Mouse (Mus musculus) left cerebral cortex, adult 8-10 months (tissue): ENCODE measurements around the gene Ywhab. TPM values are rescaled to one million over a fixed set of nuclear protein-coding genes. Genes with fewer than 3 reads are reported as not detected.

Source experiments
- DNase-seq, 2 experiments: peaks; one replicate each; pipeline ENCODE4 v3.0.0; 2022; ENCODE audit warnings: low spot score in 2 of 2
- total RNA-seq, 4 experiments: library from RNA; stranded (reverse); gene quantifications; 2 replicates each; pipeline ENCODE4 v1.2.4; 2022

Gene Ywhab
- total RNA-seq, 4 experiments from 2014 or later, result 427 to 461 (median 444) TPM

DNA sequence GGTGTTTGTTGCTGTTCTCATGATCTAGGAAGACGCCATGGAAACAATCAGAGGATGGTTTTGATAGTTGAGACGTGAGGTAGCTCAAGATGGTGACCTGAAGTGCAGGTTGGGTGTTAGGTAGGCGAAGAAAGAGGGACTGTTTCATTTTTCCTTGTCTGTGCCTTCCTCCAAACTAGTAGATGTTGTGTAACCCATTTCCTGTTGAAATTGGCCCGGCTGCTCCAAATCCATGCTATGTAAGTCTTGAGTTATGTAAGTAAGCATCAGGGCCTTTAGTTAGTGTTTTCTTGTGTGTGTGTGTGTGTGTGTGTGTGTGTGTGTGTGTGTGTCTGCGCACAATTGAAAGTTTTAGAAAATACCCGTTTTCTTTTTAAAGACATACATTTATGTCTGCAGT, 14.5 kb downstream of the Ywhab start:
- DNase-seq, result no peak

- DNase-seq, result no peak
Observed at GRCm38 (mm10) chr2:164010496-164010895, 15.7 kb downstream of the Ywhab start.

DNA sequence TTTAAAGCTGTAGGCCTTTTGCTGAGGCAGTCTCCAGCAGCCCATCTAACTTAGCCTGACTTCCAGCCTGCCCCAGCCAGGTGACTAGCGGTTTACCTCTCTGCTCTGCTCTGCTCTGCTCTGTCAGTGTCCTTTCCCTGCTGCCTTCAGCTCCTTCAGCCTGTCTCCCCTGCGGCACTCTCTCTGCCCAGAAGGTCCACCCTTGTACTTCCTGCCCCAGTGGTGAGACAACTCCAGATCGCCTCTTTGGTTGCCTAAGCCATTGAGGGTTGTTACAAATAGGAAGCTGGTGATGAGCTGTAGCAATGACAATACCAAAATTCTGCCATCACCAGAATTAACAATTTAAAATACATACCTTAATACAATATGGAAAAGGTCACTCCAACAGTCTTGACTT, 16.2 kb downstream of the Ywhab start:
- no peak for DNase-seq

- DNase-seq, result no peak
Observed at GRCm38 (mm10) chr2:164015304-164015703, 20.5 kb downstream of the Ywhab start.

GRCm38 (mm10) chr2:164018910-164019309, 24.1 kb downstream of the Ywhab start:
- DNase-seq, result no peak

DNA sequence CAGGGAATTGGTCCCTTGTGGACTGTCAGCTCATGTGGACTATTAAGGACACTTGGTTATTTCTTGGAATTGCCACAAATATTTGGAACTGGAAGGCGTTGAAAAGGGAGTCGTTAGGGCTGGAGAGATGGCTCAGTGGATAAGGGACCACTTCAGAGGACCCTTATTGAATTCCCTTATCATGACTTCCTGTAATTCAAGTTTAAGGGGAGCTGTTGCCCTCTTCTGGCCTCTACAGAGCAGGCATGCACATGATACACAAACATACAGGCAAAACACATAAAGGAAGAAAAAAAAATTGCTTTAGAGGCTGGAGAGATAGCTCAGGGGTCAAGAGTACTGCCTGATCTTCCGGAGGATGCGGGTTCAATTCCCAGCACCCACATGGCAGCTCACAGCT, 25.2 kb downstream of the Ywhab start:
- DNase-seq, result no peak

- DNase-seq, result no peak
Observed at GRCm38 (mm10) chr2:164022104-164022503, 27.3 kb downstream of the Ywhab start.

- DNase-seq, result no peak
Observed at GRCm38 (mm10) chr2:164025150-164025549, 30.4 kb downstream of the Ywhab start, which contains the start of gene Pabpc1l. Gene Pabpc1l (plus strand): TSS chr2:164025450.

- no peak for DNase-seq
Observed at GRCm38 (mm10) chr2:164031147-164031546, 36.4 kb downstream of the Ywhab start.

DNA sequence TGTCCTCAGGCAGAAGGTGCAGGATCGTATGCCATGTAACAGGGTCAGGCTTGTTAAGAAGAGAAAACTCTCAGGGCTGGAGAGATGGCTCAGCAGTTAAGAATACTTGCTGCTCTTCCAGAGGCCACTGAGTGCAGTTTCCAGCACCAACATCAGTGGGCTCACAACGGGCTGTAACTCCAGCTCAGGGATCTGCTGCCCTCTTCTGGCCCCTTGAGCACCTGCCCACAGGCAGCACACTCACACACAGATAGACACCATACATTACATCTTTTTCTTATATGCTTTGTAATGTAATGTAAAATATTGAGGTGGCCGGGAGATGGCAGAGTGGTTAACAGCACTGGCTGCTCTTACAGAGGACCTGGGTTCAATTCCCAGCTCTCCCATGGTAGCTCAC, 38.2 kb downstream of the Ywhab start:
- DNase-seq, result no peak

- no peak for DNase-seq
Observed at GRCm38 (mm10) chr2:164036520-164037019, 41.8 kb downstream of the Ywhab start.

GRCm38 (mm10) chr2:164038407-164039028, 43.8 kb downstream of the Ywhab start:
- DNase-seq, result no peak

- no peak for DNase-seq
Observed at GRCm38 (mm10) chr2:164040949-164041348, 46.2 kb downstream of the Ywhab start.

DNA sequence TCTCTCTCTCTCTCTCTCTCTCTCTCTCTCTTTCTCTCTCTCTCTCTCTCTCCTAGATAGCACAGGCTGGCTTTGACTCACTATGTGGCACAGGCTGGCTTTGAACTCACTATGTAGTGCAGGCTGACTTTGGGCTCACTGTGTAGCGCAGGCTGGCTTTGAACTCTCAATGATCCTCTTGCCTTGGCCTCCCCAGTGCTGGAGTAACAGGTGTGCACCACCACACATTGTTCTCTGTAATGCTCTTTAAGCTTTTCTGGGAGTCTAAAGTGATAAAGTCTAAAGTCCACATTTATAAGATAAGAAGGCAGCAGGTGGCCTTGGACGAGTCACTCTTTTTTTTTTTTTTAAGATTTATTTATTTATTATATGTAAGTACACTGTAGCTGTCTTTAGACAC, 46.8 kb downstream of the Ywhab start:
- DNase-seq, result no peak

GRCm38 (mm10) chr2:164047197-164047690, 52.5 kb downstream of the Ywhab start:
- no peak for DNase-seq

- DNase-seq, result no peak
Observed at GRCm38 (mm10) chr2:164053767-164054166, 59.0 kb downstream of the Ywhab start.

- DNase-seq, result no peak
Observed at GRCm38 (mm10) chr2:164054671-164055070, 59.9 kb downstream of the Ywhab start.

- no peak for DNase-seq
Observed at GRCm38 (mm10) chr2:164059634-164060235, 65.0 kb downstream of the Ywhab start.

Other genes with a start within 250 kb of the Ywhab start
- 1 to 10 TPM; 1.4 to 2.0 (median 1.5) TPM for gene Ada, start 244.7 kb upstream of the Ywhab start, total RNA-seq
- under 1 TPM in 1 of 4 experiments, not detected in 3; 0.18 TPM for gene Ccn5, start 174.1 kb upstream of the Ywhab start, total RNA-seq
- gene Kcnk15, start 141.3 kb upstream of the Ywhab start, total RNA-seq, result under 1 TPM; 0.19 to 0.27 (median 0.25) TPM
- 10 to 100 TPM; 64.3 to 72.1 (median 69.3) TPM for gene Rims4, start 76.3 kb upstream of the Ywhab start, total RNA-seq
- 1 to 10 TPM in 1 of 4 experiments, under 1 TPM in 3; 0.75 to 1.9 (median 0.95) TPM for gene Pabpc1l, start 30.5 kb downstream of the Ywhab start, total RNA-seq
- gene Stk4, start 75.4 kb downstream of the Ywhab start, total RNA-seq, result 10 to 100 TPM; 31.7 to 37.5 (median 34.1) TPM
- 10 to 100 TPM; 76.6 to 84.5 (median 81.5) TPM for gene Tomm34, start 76.2 kb downstream of the Ywhab start, total RNA-seq
- gene Kcns1, start 176.2 kb downstream of the Ywhab start, total RNA-seq, result 10 to 100 TPM; 17.5 to 19.4 (median 18.5) TPM
- not detected for gene Wfdc5, start 187.8 kb downstream of the Ywhab start, total RNA-seq
- gene Wfdc12, start 195.6 kb downstream of the Ywhab start, total RNA-seq, result not detected
- not detected for gene Wfdc15a, start 205.2 kb downstream of the Ywhab start, total RNA-seq
- not detected for gene Wfdc15b, start 226.7 kb downstream of the Ywhab start, total RNA-seq
- not detected for gene Svs2, start 243.5 kb downstream of the Ywhab start, total RNA-seq